Mouse (Mus musculus) MEL-GATA-1-ER (cell line): ENCODE results near the gene Map3k15.

ENCODE experiments used
- DNase-seq: peaks from one replicate; pipeline ENCODE4 v3.0.0-alpha.2; 2012; ENCODE audit warnings: low read depth; ENCODE audit errors: extremely low read depth

Map3k15 gene

DNA sequence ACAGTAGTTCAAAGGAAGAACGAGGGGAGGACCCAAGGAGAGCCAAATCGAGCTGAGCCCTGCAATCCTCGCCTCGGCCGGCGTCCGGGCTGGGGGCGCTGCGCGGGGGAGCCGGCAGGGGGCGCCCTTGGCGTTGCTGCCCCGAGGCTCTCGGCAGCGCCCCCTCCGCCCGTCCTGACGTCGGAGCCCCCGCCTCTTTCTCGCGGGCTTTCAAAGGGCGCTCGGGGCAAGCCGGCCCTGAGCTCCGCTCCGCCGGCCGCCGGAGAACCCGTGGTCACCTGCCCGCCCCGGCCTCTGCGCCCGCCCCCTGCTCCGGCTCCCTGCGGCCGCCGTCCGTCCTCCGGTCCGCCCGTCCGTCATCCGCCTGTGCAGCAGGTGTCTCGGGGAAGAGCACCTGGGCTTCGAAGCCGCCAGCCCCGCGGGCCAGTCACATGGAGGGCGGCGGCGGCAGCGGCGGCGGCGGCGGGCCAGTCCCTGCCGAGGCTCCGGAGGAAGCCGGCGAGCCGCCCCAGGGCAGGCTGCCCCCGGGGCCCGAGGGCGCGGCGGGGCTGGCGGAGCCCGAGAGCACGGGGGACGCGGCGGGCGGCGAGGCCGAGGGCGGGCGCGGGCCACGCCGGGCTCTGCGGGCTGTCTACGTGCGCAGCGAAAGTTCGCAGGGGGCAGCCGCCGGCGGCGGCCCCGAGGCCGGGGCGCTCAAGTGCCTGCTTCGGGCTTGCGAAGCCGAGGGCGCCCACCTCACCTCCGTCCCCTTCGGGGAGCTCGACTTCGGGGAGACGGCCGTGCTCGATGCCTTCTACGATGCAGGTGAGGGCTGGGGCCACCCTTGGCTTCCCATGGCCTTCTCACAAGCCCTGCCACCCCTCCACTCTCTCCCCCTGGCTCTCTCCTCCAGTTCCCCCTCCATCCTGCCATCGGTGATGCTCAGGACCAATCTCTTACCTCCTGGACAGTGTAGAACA lies at the start of gene Map3k15:
Gene Map3k15 (plus strand): TSS at position 432 of the 959 bp plus-strand sequence.
- DNase-seq, result peak; percentile 36

- DNase-seq, result no peak
Measured at GRCm38 (mm10) chrX:159942569-159942968, 45.7 kb upstream of the Map3k15 start.

GRCm38 (mm10) chrX:159943586-159943985 lies 44.6 kb upstream of the Map3k15 start:
- no peak for DNase-seq

DNA sequence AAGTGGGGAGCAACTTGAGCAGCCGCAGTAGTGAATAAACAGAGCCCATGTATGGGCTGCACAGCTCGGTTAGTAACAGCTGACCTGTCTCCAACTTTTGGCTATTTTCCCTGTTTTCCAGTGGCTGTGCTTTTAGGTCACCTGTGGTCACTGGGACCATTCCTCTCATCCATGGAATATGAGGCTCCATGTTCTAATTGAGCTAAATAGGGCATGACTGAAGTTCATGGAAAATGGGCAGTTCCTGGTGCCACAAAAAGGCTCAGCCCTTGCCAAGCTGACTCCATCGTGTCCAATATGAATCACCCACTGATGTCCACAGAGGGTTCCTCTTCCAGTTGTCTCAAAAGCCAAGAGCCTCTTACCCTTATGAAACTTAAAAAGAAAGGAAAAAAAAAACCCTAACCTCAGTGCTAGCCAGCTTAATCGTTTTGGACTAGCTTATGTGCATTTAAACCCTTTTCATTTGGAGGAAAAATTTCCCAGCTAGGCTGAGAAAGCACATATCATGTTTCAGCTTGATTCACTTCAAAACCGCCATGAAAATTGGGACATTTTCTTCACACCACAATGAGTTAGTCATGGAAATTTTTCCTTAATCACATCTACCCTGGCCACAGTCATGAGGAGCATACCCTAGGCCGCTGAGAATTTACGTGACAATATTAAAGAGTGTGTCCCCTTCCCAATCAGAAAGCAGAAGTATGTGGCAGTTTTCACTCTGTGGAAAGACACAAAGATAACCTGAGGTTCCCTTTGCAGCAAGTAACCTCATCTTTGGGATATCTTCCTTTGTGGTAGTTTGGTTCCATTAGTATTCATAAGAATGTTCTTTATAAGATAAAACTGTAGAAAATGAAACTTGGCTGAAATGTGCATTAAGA lies 34.4 kb upstream of the Map3k15 start:
- DNase-seq, result peak; percentile 53

GRCm38 (mm10) chrX:159954430-159954779 lies 33.8 kb upstream of the Map3k15 start:
- DNase-seq, result no peak

- DNase-seq, result no peak
Measured at GRCm38 (mm10) chrX:159955433-159955832, 32.8 kb upstream of the Map3k15 start.

DNA sequence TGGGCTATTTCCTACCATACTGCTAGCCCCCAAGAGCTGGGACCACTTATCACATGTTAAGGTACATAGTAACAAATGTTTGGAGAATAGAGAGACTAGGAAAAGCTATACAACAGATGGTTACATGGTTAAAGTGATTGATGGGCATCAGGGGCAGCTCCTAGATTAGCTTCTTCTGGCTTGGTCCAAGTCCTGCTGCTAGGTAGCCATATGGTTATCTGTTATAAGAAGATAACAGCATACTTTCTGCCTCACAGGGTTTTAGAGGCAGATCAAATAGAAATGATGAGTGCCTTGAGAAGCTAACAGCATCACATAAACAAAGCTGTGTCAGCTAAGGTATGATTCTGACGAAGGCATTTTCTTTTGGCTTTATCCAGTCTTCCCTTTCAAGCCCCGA lies 26.8 kb upstream of the Map3k15 start:
- DNase-seq, result no peak

DNA sequence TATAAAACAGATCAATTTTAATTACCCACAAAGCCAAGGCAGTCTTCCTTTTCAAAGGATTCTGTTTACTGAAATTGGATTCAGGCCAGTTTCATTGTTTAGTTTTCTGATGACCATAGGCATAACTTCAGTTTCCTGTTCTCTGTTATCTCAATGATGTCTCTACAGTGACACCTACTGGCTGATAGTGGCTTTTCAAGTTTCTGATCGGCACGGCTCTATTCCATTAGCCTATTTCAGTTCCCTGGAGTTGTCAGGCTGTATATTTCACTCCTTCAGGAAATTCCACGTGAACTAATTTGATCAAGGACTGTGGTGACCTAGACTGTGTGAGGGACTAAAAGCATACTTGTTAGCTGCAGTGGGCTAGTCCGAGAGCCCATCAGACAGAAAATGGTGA lies 25.0 kb upstream of the Map3k15 start:
- peak; percentile 52 for DNase-seq

- DNase-seq, result no peak
Measured at GRCm38 (mm10) chrX:159963925-159964324, 24.3 kb upstream of the Map3k15 start.

DNA sequence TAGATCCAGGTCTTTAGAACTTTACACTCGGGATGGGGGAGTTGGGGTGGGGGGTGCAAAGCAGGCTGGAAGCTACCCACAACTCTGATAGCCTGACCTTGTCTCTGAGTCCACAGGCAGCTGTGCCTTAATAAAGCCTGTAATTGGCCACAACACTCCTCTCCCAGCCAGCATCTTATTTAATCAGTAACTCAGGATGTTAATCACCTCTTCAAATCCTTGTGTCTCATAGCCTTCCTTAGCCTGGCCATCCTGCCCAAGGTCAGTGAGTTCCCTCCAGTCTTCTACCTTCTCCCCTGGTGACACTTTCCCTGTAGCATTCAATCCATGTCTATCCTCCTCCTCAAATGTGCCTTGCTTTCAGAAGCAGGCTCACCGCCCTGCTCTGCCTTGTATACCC lies 19.2 kb upstream of the Map3k15 start:
- no peak for DNase-seq

GRCm38 (mm10) chrX:159971091-159971779 lies 17.0 kb upstream of the Map3k15 start:
- DNase-seq, result no peak

DNA sequence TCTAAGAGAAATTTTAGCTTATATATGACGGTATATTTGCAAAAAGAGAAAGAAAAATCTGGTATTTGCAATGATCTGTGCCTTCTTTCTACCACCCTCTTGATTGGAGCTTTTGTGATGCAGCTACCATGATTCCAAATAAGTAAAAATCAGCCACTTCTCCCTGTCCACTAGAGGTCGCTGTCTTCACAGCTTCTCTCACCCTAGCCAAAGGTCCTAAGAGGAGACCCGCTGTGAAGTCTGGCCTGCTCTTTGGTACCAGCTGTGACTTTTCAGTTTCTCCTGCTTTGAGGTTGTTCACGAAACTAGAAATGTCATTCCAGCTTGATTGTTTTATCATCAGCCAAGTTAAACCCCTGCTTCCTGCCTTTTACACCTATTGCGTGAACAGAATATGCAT lies 14.5 kb upstream of the Map3k15 start:
- peak; percentile 65 for DNase-seq

DNA sequence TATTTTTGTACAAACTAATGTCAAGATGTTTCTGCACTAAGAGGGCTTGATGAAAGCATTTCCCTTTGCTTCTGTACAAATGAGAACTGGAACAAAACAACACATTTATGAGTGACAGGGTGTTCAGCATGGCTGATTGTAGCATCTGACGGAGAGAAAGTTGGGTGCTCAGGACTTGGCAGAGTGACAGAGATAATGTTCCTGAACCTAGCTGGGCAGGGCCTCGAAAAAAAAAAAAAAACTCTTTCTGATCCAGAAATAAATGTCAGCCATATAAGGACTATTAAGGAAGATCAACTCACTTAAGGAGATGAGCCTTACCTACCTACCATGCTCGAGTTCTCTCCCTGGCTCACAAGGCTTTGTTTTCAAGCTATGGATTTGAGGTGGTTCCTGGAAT lies 12.0 kb upstream of the Map3k15 start:
- no peak for DNase-seq

DNA sequence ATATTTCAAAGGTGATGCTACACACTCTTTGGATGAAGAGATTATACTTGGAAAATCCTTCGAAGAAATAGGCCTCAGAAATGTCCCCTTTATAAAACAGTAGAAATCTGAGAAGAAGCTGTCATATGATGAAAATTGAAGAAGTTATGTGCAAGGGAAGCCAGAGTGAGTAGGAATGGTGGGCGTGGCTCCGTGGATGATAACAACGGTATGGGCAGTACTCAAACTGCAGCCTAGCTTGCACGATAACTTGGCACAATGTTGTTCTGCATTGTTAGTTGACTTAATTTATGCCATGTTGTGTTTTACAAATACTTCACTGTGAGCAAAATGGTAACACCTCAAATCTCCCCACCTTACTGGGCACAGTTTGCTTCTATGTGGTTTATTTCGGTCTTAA lies 7.6 kb downstream of the Map3k15 start:
- DNase-seq, result peak; percentile 63

- DNase-seq, result no peak
Measured at GRCm38 (mm10) chrX:160053306-160053705, 65.1 kb downstream of the Map3k15 start.

GRCm38 (mm10) chrX:160054643-160055042 lies 66.4 kb downstream of the Map3k15 start:
- DNase-seq, result no peak

DNA sequence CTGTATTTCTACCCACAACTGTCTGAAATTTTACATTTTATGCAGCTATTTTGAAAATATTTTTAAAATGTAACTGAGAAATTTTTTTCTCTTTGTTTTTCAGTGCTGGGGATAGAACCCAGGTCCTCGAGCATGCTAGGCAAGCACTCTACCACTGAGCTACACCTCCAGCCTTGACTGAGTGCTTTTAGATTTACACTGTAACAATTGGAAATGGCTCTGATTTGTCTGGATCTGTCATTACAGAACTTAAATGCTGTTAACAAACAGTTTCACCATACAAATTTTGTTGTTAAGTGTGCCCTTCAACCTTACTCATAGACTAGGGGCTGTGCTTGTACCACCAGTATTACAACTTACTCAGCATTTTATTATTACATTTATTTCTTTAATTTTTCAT lies 103.7 kb downstream of the Map3k15 start:
- DNase-seq, result no peak

- DNase-seq, result no peak
Measured at GRCm38 (mm10) chrX:160107817-160108216, 119.6 kb downstream of the Map3k15 start.

GRCm38 (mm10) chrX:160113777-160114176 lies 125.5 kb downstream of the Map3k15 start:
- no peak for DNase-seq

DNA sequence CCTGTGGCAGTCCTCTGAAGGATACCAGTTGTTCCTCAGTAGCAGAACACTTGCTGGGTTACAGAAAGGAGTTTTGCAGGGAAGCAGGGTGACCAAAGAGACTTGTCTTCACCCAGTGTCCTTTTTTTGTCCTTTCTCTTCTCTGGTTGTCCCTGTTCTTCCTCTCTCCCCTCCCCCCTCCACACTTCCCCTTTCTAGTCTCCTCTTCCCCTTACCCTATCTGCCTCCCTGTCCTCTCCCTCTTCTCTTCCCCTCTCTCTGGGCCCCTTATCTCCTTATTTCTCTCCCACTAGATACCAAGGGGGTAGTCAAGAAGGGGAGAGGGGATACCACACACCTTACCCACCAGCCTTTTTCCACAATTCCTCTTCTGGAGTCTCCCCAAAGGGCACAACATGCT lies 127.8 kb downstream of the Map3k15 start:
- peak; percentile 65 for DNase-seq

DNA sequence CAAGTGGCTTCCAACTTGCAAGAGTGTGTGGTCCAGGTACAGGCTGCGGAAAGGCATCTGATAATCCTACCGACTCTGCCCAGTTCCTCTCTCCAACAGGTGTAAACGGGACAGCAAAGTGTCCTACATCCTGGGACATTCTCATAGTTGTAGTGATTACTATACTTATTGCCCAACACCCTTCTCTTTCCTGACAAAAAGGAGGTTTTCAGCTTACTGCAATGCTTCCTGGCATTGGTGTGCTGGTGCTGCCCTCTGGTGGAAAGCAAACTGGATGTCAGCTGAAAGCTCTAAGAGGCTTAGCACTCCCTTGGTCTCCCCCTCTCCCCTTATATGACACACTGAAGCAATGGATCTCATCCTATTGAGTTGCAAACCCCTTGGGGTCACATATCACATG lies 128.4 kb downstream of the Map3k15 start:
- DNase-seq, result peak; percentile 67
